Mouse (Mus musculus) spleen, adult 2 months (tissue): Measurements from ENCODE around the gene Shc4. TPM values are rescaled to one million over a fixed set of nuclear protein-coding genes. Genes with fewer than 3 reads are reported as not detected.

Source experiments
- DNase-seq, 2 experiments: peaks; one replicate each; pipeline versions ENCODE4 v3.0.0 to v3.0.0-alpha.2; 2012 to 2021; ENCODE audit warnings: low spot score in 2 of 2, low read depth in 1 of 2
- H3K27ac ChIP-seq: fragments of 200-500 bp; 2 replicates; pipeline ENCODE4 v1.5.1; 2012; ENCODE audit warnings: low read length, inconsistent platforms; ENCODE audit not compliant: insufficient read depth
- H3K27me3 ChIP-seq: fragments of 200-500 bp; 2 replicates; pipeline ENCODE4 v1.6.1; 2012; ENCODE audit warnings: mild to moderate bottlenecking, moderate library complexity, low read length, inconsistent platforms; ENCODE audit not compliant: control insufficient read depth, insufficient read depth
- H3K36me3 ChIP-seq: fragments of 200-500 bp; 2 replicates; pipeline ENCODE4 v1.6.1; 2012; ENCODE audit warnings: mild to moderate bottlenecking, low read length, inconsistent platforms; ENCODE audit not compliant: control insufficient read depth, insufficient read depth
- H3K4me1 ChIP-seq: fragments of 200-500 bp; 2 replicates; pipeline ENCODE4 v1.6.1; 2011; ENCODE audit warnings: inconsistent platforms; ENCODE audit not compliant: control insufficient read depth, insufficient read depth, insufficient read length
- H3K4me3 ChIP-seq: fragments of 200-500 bp; 2 replicates; pipeline ENCODE4 v1.5.1; 2011; ENCODE audit warnings: mild to moderate bottlenecking, inconsistent platforms; ENCODE audit not compliant: insufficient read depth, insufficient read length; ENCODE audit errors: extremely low read depth
- CTCF ChIP-seq: fragments of 200-500 bp; IDR thresholded peaks from 2 replicates; pipeline ENCODE4 v1.5.1; 2011; ENCODE audit warnings: mild to moderate bottlenecking, inconsistent platforms; ENCODE audit not compliant: insufficient read depth, insufficient read length, insufficient replicate concordance; ENCODE audit errors: extremely low read depth
- POLR2A ChIP-seq: fragments of 200-500 bp; IDR thresholded peaks from 2 replicates; pipeline ENCODE4 v1.6.1; 2011; ENCODE audit warnings: low read depth, low read length, inconsistent platforms
- WGBS: fragments of 180-500 bp; shearing (Covaris S2); methylation state at CpG from one replicate; pipeline ENCODE4 v1.1.7; 2018; 5-methylcytosine and 5-hydroxymethylcytosine counted together
- polyA plus RNA-seq: library from polyadenylated mRNA; depleted of rRNA; stranded (reverse); fragments of >200 nt; gene quantifications from 2 replicates; pipeline ENCODE4 v1.2.3, GENCODE M21; 2012

The Shc4 gene
- polyA plus RNA-seq, 1 experiment: 0.23 TPM

GRCm38 (mm10) chr2:125624127-125624685, 99.7 kb downstream of the Shc4 start:
- peaks cover 4% of the 10 kb centered on the region for H3K36me3 ChIP-seq
- H3K27me3 ChIP-seq: no peaks in the 10 kb centered on the region
- H3K27ac ChIP-seq: no peak overlapping the region
- H3K4me1 ChIP-seq: no peaks in the 10 kb centered on the region; the same call in 1 of the 2 replicates
- no peak for DNase-seq
- 5% methylated on average over 9 of the region's 9 CpGs for WGBS
- TF ChIP-seq CTCF: no peak
- no peak for TF ChIP-seq POLR2A
- peak overlapping the region; percentile 60 for H3K4me3 ChIP-seq

- no peaks in the 10 kb centered on the region for H3K27me3 ChIP-seq
- WGBS: 90% methylated on average over 15 of the region's 15 CpGs
- H3K27ac ChIP-seq: no peak overlapping the region
- DNase-seq: no peak
- H3K4me3 ChIP-seq: no peak overlapping the region
- TF ChIP-seq POLR2A (no peak), CTCF (no peak)
- H3K4me1 ChIP-seq: no peaks in the 10 kb centered on the region; the same call in 1 of the 2 replicates
- H3K36me3 ChIP-seq: peaks cover 9% of the 10 kb centered on the region
Measured at GRCm38 (mm10) chr2:125623211-125623610, 100.7 kb downstream of the Shc4 start.

GRCm38 (mm10) chr2:125620213-125620907, 103.6 kb downstream of the Shc4 start:
- DNase-seq: no peak
- whole genome bisulfite sequencing: 96% methylated on average over 25 of the region's 25 CpGs
- H3K27ac ChIP-seq: no peak overlapping the region
- no peak overlapping the region for H3K4me3 ChIP-seq
- TF ChIP-seq CTCF (no peak), POLR2A (no peak)
- no peaks in the 10 kb centered on the region; the same call in 1 of the 2 replicates for H3K4me1 ChIP-seq
- peaks cover 21% of the 10 kb centered on the region for H3K36me3 ChIP-seq
- no peaks in the 10 kb centered on the region for H3K27me3 ChIP-seq

- 86% methylated on average over 8 of the region's 8 CpGs for WGBS
- Histone ChIP-seq H3K36me3 (peaks cover 36% of the 10 kb centered on the region), H3K4me1 (no peaks in the 10 kb centered on the region), H3K27ac (no peak overlapping the region), H3K27me3 (no peaks in the 10 kb centered on the region), H3K4me3 (no peak overlapping the region)
- DNase-seq: no peak
- TF ChIP-seq CTCF (no peak), POLR2A (no peak)
Measured at GRCm38 (mm10) chr2:125615858-125616424, 108.0 kb downstream of the Shc4 start.

- Histone ChIP-seq H3K27ac (no peak overlapping the region), H3K4me3 (no peak overlapping the region), H3K4me1 (no peaks in the 10 kb centered on the region), H3K27me3 (no peaks in the 10 kb centered on the region), H3K36me3 (peaks cover 36% of the 10 kb centered on the region)
- WGBS: 96% methylated on average over 7 of the region's 7 CpGs
- no peak for DNase-seq
- no peak for TF ChIP-seq CTCF
- TF ChIP-seq POLR2A: no peak
Measured at GRCm38 (mm10) chr2:125615440-125615839, 108.5 kb downstream of the Shc4 start.

GRCm38 (mm10) chr2:125606220-125606845, 117.6 kb downstream of the Shc4 start:
- Histone ChIP-seq H3K27me3 (no peaks in the 10 kb centered on the region), H3K4me3 (no peak overlapping the region), H3K4me1 (no peaks in the 10 kb centered on the region), H3K36me3 (peaks cover 17% of the 10 kb centered on the region), H3K27ac (no peak overlapping the region)
- DNase-seq: no peak
- no peak for TF ChIP-seq POLR2A
- no peak for TF ChIP-seq CTCF
- WGBS: 96% methylated on average over 17 of the region's 17 CpGs
